Mouse (Mus musculus) lung, embryonic 16.5 days (tissue): ENCODE results near the gene Slc26a9. TPM values are rescaled to one million over a fixed set of nuclear protein-coding genes. Genes with fewer than 3 reads are reported as not detected.
"Not testable (repeated sequence)": the region's sequence is repeated elsewhere in the genome, so short reads cannot be mapped to it uniquely, and the experiment has no call there.

ENCODE experiments used
- ATAC-seq: fragments of 200-750 bp; cut with Nextera tagmentation; 2 replicates; pipeline ENCODE4 v1.8.0; 2017; ENCODE audit warnings: low read depth, mild to moderate bottlenecking, moderate library complexity
- H3K27ac ChIP-seq: fragments of 300-500 bp; sonication (generic); 2 replicates; pipeline ENCODE4 v1.5.1; 2014; ENCODE audit warnings: mild to moderate bottlenecking, control low read depth, low read length
- H3K27me3 ChIP-seq: fragments of 300-500 bp; sonication (generic); 2 replicates; pipeline ENCODE4 v1.6.1; 2014; ENCODE audit warnings: low read depth, low read length, mixed read lengths; ENCODE audit not compliant: control insufficient read depth, insufficient read depth
- H3K36me3 ChIP-seq: fragments of 300-500 bp; sonication (generic); 2 replicates; pipeline ENCODE4 v1.6.1; 2014; ENCODE audit warnings: low read length; ENCODE audit not compliant: control insufficient read depth, insufficient read depth
- H3K4me1 ChIP-seq: fragments of 300-500 bp; sonication (generic); replicated peaks from 2 replicates; pipeline ENCODE4 v1.6.1; 2014; ENCODE audit warnings: low read length, mixed read lengths; ENCODE audit not compliant: control insufficient read depth, insufficient read depth
- H3K4me2 ChIP-seq: fragments of 300-500 bp; sonication (generic); 2 replicates; pipeline ENCODE4 v1.6.1; 2014; ENCODE audit warnings: low read depth, low read length, control low read depth
- H3K4me3 ChIP-seq: fragments of 300-500 bp; sonication (generic); 2 replicates; pipeline ENCODE4 v1.5.1; 2014; ENCODE audit warnings: mild to moderate bottlenecking, low read length, control low read depth
- H3K9ac ChIP-seq: fragments of 300-500 bp; sonication (generic); 2 replicates; pipeline ENCODE4 v1.6.1; 2014; ENCODE audit warnings: low read length, control low read depth
- H3K9me3 ChIP-seq: fragments of 300-500 bp; sonication (generic); 2 replicates; pipeline ENCODE4 v1.6.1; 2016; ENCODE audit warnings: low read length; ENCODE audit not compliant: control insufficient read depth
- WGBS: fragments of 180-500 bp; shearing (Covaris S2); extraction: QIAGEN DNeasy Blood & Tissue Kit; methylation state at CpG from one replicate; pipeline ENCODE4 v1.1.7; 2014; 5-methylcytosine and 5-hydroxymethylcytosine counted together
- polyA plus RNA-seq: library from polyadenylated mRNA; unstranded; fragments of >200 nt; fragmentation: Nextera tagmentation; extraction: Ambion mirVana; gene quantifications from 2 replicates; pipeline ENCODE4 v1.2.1, GENCODE M21; 2015

Slc26a9 gene
- polyA plus RNA-seq, 1 experiment from 2014 or later, result 8.9 TPM

DNA sequence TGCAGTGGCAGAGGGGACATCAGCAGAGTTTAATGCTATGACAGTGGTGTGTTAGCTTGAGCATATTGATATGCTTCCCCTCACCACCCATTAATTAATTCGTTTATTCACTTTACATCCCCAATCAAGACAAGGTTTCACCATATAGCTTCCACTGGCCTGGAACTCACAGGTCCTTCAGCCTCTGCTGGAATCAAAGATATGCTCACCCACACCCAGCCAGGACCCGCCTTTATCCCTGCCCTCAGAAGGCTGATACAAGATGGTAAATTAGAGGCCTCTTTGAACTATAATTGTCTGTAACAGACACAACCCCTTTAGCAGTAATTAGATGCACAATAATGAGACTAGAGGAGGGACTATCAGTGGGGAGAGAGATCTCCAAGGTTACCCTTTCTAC lies 65.8 kb downstream of the Slc26a9 start:
- H3K9ac ChIP-seq, result no peak overlapping the region
- 70% methylated on average over 2 of the region's 2 CpGs for WGBS
- no peak for ATAC-seq

DNA sequence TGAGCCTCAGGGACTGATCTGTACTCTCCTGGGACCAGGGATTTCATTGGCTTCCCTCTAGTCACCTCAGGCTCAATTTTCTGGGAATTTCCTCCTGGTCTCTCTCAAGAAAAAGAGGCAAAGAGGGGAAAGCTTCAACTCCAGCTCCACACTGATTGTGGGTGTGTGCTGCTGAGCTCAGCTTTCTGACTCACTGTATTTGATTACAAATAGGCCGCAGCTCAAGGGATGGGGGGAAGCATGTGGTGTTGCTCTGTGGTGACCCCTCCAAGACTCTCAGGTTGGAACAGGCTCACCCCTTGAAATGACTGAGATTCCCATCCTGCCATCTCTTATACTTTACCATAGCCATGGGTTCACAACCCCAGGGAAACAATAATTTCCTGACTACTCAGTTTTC lies 67.6 kb downstream of the Slc26a9 start:
- H3K27ac ChIP-seq, result no peak overlapping the region
- no peaks in the 10 kb centered on the region for H3K4me1 ChIP-seq
- no peaks in the 10 kb centered on the region for H3K9me3 ChIP-seq
- H3K4me3 ChIP-seq, result no peak overlapping the region
- H3K36me3 ChIP-seq, result no peaks in the 10 kb centered on the region
- ATAC-seq, result no peak
- H3K4me2 ChIP-seq, result no peak overlapping the region
- 83% methylated on average over 1 of the region's 1 CpGs for WGBS
- H3K9ac ChIP-seq, result no peak overlapping the region
- no peaks in the 10 kb centered on the region for H3K27me3 ChIP-seq

More for the DNA sequence above, 65.8 kb downstream of the Slc26a9 start:
- H3K4me3 ChIP-seq, result no peak overlapping the region
- no peaks in the 10 kb centered on the region for H3K4me1 ChIP-seq
- no peak overlapping the region for H3K27ac ChIP-seq
- H3K36me3 ChIP-seq, result no peaks in the 10 kb centered on the region
- no peaks in the 10 kb centered on the region for H3K9me3 ChIP-seq
- H3K27me3 ChIP-seq, result no peaks in the 10 kb centered on the region
- no peak overlapping the region for H3K4me2 ChIP-seq

DNA sequence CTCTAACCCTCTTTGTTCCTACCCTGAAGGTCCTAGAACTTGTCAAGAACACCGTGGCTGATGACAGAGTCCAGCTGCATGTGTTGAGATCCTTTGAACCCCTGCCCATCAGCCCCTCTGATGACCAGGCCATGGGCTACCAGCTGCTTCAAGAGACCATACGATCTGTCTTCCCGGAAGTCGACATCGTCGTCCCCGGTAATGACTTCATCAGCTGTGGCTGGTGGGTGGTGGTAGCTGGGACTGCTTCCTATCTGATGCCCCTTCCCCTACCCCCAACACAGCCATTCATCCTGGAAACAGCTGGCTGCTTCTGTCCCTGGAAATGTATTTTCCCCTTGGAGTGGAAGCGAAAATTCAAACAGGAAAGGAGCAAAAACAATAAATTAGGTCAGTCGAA lies 68.2 kb downstream of the Slc26a9 start:
- Histone ChIP-seq H3K4me2 (no peak overlapping the region), H3K4me1 (no peaks in the 10 kb centered on the region), H3K9me3 (no peaks in the 10 kb centered on the region), H3K4me3 (no peak overlapping the region), H3K27me3 (no peaks in the 10 kb centered on the region), H3K9ac (no peak overlapping the region), H3K36me3 (no peaks in the 10 kb centered on the region), H3K27ac (no peak overlapping the region)
- WGBS, result 44% methylated on average over 9 of the region's 9 CpGs
- ATAC-seq, result no peak

DNA sequence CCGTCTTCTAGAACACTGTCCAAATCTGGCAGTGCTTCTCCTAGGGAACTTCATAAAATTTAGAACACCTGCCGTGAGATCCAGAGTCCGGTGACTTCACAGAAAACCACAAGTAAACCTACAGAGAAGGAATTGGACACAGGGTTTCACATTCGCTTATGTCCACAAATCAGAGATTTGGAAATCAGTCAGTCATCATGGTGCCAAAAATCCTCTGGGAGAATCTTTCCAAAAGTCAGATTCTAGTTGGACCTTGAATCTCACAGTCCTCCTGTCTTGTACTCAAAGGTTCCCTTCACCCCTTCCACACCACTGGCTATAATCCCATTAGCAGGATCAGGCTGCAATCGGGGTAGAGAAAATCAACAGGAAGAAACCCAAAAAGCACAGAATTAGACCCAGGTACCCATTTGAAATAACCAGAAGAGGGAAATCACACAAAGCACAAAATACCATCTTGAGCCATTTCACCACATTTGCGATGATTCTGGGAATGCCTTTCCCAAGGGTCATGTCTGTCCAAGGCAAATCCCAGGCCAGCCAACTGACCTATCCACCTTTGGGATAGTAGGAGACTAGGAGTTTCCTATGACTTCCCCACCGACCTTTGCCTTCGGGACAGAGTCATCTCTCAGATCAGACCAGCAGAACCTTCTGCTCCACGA lies 68.9 kb downstream of the Slc26a9 start:
- ATAC-seq, result no peak
- 87% methylated on average over 9 of the region's 9 CpGs for WGBS
- Histone ChIP-seq H3K9me3 (no peaks in the 10 kb centered on the region), H3K9ac (no peak overlapping the region), H3K4me3 (no peak overlapping the region), H3K4me1 (no peaks in the 10 kb centered on the region), H3K4me2 (no peak overlapping the region), H3K36me3 (no peaks in the 10 kb centered on the region), H3K27ac (no peak overlapping the region), H3K27me3 (no peaks in the 10 kb centered on the region)

DNA sequence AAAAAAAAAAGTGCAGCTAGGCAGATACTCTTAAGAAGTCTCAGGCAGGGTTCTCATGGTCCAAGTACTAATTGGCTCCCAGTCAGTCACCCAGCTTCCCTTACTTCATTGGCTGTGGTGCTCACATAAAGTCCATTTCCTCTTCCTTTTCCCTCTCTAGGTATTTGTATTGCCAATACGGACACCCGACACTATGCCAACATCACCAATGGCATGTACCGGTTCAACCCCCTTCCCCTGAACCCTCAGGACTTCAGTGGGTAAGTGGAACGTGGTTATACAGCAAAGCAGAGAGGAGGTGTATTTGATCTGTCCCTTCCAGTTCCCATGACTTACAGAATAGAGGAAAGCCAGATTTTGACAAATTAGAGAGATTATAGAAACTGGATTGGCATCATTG lies 69.9 kb downstream of the Slc26a9 start:
- Histone ChIP-seq H3K4me3 (no peak overlapping the region), H3K4me2 (no peak overlapping the region), H3K9ac (no peak overlapping the region), H3K36me3 (no peaks in the 10 kb centered on the region), H3K9me3 (no peaks in the 10 kb centered on the region), H3K27me3 (no peaks in the 10 kb centered on the region), H3K4me1 (no peaks in the 10 kb centered on the region), H3K27ac (no peak overlapping the region)
- ATAC-seq, result no peak
- 71% methylated on average over 4 of the region's 4 CpGs for whole genome bisulfite sequencing

DNA sequence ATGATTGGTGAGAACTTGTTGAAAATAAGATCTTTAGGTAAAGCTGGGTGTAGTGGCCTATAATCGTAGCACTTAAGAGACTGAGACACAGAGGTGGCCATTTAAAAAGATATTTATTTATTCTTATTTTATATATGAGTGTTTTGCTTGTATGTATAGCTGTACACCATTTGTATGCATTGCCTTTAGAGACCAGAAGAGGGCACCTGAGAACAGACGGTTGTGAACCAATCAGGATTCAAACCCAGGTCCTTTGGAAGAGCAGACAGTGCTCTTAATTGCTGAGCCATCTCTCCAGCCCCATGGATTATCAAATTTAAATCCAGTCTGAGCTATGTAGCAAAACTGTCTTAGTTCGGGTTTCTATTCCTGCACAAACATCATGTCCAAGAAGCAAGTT lies 70.4 kb downstream of the Slc26a9 start:
- H3K4me3 ChIP-seq, result no peak overlapping the region
- no peak overlapping the region for H3K27ac ChIP-seq
- WGBS, result 84% methylated on average over 3 of the region's 3 CpGs
- no peak overlapping the region for H3K4me2 ChIP-seq
- ATAC-seq, result no peak
- H3K27me3 ChIP-seq, result no peaks in the 10 kb centered on the region
- H3K36me3 ChIP-seq, result no peaks in the 10 kb centered on the region
- no peak overlapping the region for H3K9ac ChIP-seq
- H3K9me3 ChIP-seq, result peaks cover 2% of the 10 kb centered on the region; the same call in 1 of the 2 replicates
- H3K4me1 ChIP-seq, result no peaks in the 10 kb centered on the region

DNA sequence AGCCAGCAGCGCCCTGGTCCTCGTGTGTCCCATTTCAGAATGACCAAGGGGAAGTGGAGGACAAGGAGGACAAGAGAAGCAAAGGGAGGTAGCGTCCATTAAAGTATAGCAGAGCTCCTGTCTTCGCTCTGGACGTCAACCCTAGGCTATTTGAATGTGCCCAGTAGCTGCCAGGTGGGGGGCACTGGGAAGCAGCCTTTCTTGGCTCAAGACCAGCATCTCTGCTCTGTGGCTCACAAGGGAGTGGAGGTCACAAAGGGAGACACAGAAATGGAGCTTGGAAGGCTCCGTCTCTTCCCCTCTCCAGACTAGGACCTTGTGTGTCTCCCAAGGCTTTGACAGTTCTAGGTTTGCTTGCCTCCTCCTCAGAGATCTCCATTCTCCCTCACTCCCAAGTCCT lies 73.1 kb downstream of the Slc26a9 start:
- WGBS, result 74% methylated on average over 6 of the region's 6 CpGs
- Histone ChIP-seq H3K27ac (no peak overlapping the region), H3K36me3 (no peaks in the 10 kb centered on the region), H3K4me3 (no peak overlapping the region), H3K4me2 (no peak overlapping the region), H3K4me1 (no peaks in the 10 kb centered on the region), H3K9me3 (peaks cover 3% of the 10 kb centered on the region; the same call in 1 of the 2 replicates), H3K9ac (no peak overlapping the region), H3K27me3 (no peaks in the 10 kb centered on the region)
- no peak for ATAC-seq

DNA sequence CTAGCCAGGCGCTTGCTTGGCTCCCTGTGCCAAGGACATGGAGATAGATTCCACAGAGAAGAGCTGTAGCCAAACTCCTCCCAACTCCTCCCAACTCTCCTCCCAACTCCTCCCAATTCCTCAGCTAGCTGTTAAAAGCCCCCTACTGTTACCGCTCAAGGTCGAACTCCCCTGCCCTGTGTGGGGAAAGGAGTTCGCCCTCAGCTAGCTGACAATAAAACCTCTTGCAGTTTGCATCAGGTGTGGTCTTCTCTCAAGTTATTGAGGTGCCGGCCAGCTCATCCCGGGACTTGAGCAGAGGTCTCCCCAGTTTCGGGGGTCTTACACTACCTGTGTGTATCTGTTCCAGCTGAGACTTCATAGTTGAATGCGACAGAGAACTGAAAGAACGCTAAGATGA lies 76.5 kb downstream of the Slc26a9 start:
- H3K36me3 ChIP-seq, H3K9me3 ChIP-seq, ATAC-seq, H3K27me3 ChIP-seq, H3K4me3 ChIP-seq, H3K9ac ChIP-seq, H3K4me1 ChIP-seq, H3K4me2 ChIP-seq, H3K27ac ChIP-seq: not testable (repeated sequence)
- WGBS, result 68% methylated on average over 8 of the region's 9 CpGs

DNA sequence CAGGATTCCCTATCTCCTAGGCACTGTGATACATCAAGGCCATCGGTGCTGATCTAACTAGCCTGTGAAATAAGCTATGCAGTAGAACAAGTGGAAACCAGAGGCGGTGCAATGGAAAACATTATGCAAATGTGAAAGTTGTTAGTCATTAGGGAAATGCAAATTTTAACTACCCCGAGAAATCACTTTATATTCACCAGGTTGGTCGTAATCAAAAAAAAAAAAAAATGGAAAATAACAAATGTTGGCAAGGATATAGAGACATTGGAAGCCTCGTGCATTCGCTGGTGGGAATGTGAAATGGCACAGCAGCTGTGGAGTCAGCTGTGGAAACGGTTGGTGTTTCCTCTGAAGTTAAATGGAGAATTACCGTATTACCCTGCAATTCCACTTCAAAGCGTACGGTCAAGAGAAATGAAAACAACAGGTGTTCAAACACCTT lies 77.1 kb downstream of the Slc26a9 start:
- Histone ChIP-seq H3K27me3 (no peaks in the 10 kb centered on the region), H3K27ac (no peak overlapping the region), H3K4me1 (no peaks in the 10 kb centered on the region), H3K4me3 (no peak overlapping the region), H3K9ac (no peak overlapping the region), H3K9me3 (peaks cover 3% of the 10 kb centered on the region; the same call in 1 of the 2 replicates), H3K4me2 (no peak overlapping the region), H3K36me3 (no peaks in the 10 kb centered on the region)
- ATAC-seq, result no peak
- WGBS, result 57% methylated on average over 10 of the region's 10 CpGs
